Mouse (Mus musculus): ENCODE measurements around the gene Slc13a4.

Gene Slc13a4

DNA sequence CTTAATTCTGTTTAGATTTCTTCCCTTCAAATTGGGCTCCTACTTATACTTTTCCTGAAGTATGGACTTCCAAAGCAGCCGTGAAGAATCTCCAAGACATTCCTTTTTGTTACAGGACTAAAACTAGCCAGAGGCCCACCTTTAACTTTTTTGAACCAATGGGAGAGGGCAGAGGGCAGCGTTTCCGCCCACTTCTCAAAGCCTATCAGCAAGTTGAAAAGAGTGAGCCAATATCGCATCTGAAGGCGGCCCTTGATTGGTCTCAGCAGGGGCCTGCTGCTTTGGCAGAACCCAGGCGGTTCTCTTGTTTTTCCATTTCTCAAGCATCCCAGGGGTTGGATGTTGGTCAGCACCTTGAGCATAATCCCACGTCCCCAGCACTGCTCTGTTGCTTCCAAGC, at the start of gene Slc13a4:
TSS of gene Slc13a4 (minus strand) at position 95 of the 400 bp plus-strand sequence.
- no peak for DNase-seq

DNA sequence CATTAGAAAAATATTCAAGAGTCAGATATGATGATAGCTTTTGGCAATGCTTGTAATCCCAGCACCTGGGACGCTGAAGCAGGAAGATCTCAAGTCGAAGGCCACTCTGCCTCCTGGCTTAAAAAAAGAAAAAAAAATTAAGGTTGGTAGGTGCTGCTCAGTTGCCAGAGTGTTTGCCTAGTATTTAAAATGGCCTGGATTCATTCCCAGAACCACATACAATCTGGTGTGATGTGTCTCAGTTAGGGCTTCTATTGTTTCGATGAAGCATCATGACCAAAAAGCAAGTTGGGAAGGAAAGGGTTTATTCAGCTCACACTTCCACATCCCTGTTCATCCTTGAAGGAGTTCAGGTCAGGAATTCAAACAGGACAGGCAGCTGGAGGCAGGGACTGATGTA, 47.4 kb upstream of the Slc13a4 start:
- no peak for DNase-seq

DNA sequence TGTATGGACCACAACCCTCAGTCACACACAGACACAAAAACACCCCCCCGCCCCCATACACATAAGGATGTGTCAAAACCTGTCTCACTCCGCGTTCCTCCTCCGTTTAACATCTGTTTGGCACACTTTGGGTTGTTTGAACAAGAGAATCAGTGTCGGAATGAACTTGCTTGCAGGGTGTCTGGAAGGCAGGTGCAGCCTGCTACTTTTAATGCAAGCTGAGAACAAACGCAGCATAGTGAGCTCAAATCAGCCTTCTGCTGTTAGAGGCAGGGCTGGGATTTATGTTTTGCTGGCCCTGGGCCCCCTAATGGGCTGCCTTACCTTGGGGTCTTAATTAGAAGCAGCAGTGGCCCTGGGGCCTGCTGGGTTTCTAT, 46.7 kb upstream of the Slc13a4 start:
- DNase-seq: no peak

DNA sequence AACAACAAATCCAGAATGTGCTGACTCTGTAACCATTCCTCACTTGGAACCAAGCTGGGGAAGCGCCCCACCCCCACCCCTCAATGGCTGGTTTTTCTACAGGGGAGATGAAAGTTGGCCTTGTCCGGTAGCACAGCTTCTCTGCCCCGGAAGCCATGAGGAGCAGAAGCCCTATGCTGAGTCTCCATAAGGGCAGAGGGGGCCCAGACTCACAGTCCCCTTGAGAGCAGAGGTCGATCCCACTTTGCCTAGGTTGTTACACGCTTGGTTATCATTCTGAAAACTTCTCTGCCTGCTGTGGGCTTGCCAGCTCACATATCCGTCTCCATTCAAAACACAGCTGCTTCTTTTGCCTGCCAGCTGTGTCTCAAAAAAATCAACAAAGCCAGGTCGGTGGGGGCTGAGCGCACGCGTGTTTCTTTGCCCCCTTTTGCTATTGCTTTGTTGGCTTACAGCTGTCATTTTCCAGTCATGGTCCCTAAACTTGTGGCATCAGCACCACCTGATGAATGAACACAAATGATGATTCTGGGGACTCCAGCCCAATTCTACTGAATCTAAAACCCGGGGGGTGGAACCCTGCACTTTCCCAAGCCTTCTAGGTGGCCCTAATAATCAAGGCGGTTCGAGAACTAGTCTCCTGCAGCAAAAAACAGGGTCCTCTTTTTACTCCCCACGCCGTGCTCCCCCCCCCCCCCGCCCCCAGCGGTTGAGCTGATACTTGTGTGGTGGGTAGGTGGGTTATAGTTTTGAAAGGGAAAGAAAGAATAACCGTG, 46.1 kb upstream of the Slc13a4 start:
- DNase-seq: no peak

DNA sequence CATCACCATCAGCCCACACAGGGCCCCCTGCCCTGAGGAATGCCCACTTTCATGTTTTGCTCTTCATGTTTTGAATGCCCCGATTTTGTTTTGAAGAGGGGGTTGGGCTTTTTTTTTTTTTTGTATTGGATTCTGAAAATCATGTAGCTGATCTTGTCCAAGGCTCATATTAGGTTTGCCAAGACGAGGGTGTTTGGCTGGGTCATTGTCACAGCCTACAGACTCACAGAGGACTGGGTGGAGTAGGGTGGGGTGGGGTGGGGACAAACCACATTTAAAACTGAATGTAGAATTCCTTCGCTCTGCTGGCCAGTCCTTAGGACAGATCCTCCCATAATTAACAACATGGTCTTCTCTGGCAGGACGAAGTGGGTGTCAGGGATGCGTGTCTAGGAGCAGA, 45.5 kb upstream of the Slc13a4 start:
- no peak for DNase-seq

DNA sequence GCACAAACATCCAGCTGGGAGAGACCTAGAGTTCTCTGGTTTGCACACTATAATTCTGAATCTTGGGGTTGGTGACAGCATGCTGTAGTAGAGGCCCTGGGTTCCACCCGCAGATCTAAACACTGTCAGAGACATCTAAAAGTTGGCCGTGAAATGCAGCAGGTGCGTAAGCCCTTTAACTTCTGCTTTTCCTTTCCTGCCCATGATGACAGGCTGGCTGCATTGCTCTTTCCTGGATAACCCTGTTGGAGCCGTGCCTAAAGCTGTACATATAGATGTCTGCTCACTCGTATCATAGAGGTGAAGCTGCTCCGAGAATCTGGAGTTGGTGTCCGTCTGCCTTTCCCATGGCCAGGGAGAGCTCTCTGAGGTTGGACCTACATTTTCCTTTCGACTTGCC, 44.9 kb upstream of the Slc13a4 start:
- no peak for DNase-seq

DNA sequence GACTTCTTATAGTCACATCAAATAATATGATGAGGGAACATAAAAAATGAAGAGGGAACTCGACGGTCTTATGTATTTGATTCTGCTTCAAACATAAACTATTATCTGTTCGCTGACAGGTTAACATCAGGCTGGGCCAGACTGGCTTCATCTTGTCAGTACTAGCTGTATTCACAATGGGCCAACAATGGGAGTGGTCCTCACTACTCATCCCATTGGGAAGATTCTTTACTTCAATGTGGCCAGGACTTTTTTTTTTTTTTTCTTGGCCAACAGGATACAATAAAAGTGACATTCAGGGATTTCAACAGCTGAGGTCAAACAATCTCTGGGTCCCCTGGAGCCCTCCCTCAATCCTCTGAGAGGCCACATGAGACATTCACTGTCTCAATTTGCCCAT, 43.9 kb upstream of the Slc13a4 start:
- no peak for DNase-seq

DNA sequence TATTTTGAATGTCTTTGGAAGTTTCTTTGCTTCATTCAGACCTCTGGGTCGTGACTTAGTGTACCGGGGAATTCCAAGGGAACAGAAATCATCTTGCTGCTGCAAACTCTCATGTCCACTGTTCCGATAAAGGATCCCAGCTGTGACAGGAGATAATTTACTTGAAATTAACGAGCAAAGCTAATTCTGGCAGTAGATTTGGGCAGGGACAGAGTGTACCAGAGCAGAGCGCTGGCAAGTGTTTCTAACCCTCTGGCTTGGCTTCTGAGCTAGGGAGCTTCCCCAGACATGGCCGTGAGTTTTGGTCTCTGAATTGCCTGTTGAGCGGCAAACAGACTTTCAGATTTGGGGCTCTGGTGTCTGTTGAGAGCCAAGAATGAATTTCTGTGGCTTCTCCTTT, 41.9 kb upstream of the Slc13a4 start:
- DNase-seq: no peak

DNA sequence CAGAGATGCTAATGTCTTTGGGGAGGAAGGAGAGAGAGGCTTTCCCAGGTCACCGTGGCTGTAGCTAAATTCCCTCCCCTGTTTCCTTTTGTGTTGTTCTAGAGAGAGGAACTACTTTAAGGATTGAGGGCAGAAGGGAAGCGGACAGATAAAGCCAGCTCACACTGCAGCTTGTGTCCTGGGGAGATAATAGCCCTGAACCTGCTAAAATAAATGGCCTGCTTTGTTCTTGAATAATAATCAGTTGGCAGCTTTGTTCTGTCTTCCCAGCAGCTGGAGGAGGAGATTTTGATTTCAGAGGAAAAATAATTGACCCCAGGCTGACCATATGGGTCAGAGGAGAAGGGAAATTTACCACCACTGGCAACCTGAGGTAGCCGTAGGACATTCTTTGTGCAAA, 30.7 kb upstream of the Slc13a4 start:
- no peak for DNase-seq

DNA sequence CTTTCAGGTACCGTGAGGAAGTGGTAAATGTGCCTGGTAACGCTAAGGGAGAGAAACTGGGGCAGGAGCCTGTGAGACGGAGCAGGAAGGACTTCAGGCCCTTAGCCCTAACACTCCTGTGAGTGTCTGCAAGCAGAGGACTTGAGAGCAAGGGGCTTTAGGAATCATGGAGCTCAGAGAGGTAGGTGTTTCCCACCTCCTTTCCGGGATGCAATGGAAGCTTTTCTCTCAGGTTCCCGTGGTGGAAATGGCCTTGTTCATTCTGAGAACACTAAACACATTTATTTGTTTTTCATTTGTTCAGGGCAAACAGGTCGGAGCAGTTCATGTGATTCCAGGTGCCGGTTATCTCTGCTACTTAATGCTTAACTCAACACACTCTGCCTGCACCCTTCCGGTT, 29.9 kb upstream of the Slc13a4 start:
- no peak for DNase-seq

DNA sequence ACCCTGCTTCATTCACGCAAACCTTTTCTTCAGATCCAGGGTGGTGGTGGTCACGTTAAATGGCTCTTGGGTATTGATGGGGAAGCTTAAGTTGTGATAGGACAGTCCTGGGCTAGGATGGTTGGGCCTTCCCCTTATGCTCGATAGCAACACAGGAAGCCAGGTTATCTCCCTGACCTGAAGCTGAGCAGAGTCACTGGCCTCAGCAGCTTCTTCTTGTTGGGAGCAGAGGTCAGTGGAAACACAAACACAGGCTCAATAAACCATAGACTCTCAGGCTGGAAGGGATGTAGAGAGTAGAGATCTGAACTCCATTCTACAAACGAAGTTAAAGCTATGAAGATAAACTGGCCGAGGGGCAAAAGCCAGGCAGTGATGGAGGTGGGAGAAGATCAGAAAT, 27.5 kb upstream of the Slc13a4 start:
- no peak for DNase-seq

DNA sequence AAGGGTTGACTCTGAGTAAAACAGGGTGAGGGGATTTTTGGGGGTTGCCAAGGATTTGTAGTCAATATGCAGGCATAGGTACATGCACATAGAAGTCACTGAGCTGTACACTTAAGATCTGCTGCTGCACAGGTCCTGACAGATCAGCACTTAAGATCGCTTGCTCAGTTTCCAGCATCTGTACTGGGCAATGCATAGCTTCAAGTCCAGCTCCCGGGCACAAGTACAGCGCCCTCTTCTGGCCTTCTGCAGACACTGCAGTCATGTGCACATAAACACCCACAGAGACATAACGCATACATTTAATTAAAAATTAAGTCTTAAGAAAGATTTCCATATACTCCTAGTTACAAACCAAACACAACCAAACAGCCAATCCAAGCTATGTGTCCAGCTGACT, 26.3 kb upstream of the Slc13a4 start:
- no peak for DNase-seq

DNA sequence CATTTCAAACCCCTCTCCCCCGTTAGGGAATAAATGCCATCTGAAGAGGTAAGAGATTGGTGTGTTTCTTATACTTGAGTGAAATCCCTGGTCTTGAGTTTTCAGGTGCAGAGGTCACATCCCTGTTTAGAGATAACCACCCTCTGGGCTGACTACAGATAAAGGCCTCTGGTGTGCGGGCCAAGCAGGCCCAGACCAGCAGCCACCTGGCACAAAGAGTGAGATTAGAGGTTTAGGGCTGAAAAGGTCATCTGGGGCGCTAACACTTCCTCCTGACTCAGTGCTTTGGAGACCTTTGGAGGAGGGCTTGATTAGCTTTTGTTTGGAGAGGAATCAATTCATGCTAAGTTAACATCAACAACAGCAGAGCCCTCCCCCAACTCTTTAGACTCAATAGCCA, 25.7 kb upstream of the Slc13a4 start:
- no peak for DNase-seq

DNA sequence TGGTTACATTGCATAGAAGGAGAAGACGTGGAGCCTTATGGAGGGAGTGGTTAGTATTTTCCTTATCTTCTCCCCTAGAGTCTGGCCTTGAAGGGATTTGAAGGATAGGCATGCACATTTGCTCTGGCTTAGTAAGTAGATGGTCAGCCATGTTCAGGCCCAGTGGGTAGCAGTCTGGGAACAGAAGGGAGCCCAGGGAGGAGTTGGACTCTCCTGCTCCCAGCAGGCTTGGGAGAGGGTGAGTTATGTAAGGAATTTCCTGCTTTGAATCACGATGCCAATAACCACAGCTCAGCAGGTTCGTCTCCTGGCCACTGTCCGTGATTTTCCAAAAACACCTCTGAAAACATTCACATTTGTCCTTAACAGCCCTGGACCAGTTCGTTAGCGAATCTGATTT, 22.9 kb upstream of the Slc13a4 start:
- no peak for DNase-seq

DNA sequence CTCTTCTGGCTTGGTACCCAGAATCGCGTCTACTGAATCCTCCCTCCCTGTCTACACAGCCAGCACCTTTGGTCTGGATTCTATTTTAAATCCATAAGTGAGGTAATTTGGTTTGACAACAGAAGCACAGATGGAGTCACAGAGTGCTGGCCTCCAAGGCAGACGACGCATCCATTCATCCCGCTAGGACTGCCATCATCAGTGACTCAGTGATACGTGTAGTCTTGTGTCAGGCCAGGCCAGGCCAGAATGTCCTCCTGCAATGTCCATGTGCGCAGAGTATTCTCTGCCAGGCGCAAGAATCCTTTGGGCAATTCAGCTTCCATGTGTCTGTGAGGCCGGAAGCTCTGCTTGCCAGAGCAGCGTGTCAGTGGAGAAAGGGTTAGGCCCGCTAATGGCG, 22.0 kb upstream of the Slc13a4 start:
- peak; percentile 13 for DNase-seq

DNA sequence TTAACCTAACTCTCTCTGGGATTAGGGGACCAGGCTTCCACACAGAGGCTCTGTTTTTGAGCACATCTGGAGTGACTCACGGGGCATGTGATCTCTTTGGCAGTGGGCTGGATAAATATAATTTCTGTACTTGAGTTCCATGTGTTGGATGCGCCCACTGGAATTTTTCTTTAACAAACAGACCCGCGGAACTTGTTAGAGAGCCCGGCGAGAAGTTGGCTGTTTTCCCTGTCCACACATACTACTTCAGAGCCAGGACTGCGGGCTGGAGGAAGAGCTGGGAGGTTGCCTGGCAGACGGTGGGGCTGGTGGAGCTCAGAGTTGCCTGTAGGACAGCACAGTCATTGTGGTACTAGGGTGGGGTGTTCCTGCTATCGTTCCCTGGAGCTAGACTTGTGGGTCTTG, 18.2 kb upstream of the Slc13a4 start, which contains the start of gene Fam180a:
TSS of gene Fam180a (minus strand) at position 31 of the 405 bp plus-strand sequence.
- DNase-seq: no peak

DNA sequence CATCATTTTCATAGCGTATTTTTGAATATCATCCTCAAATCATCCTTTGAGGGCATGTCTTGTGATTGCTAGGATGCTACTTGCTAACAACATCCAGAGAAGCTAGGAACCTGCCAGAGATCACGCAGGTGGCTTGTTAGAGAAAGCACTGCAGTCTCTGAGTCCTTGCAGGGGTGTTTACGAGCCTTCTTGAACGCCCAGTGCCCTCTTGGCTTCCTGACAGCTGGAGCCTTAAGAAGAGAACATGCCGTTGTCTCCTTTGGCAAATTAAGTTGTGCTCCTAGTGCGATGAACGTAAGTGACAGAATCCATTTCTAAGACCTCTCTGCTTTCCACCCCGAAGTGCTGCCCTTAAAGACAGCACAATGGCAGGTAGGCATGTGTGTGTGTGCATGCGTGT, 16.4 kb upstream of the Slc13a4 start:
- no peak for DNase-seq

DNA sequence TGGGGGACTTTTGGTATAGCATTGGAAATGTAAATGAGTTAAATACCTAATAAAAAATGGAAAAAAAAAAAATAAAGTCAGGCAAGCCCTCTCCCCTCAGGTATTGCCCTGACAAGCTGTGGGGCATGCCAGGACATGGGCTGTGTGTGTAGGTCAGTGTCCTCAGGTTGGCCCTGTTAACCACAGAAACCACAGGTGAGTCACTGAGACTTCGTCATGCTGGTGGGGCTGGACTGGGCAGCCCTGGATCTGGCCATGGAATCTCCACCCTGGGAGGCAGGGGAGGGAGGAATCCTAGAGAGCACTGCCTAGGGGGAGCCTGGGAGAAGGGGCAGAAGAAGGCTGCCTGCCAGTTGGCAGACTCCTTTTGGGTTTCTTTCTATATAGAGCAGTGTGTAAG, 15.1 kb upstream of the Slc13a4 start:
- no peak for DNase-seq

DNA sequence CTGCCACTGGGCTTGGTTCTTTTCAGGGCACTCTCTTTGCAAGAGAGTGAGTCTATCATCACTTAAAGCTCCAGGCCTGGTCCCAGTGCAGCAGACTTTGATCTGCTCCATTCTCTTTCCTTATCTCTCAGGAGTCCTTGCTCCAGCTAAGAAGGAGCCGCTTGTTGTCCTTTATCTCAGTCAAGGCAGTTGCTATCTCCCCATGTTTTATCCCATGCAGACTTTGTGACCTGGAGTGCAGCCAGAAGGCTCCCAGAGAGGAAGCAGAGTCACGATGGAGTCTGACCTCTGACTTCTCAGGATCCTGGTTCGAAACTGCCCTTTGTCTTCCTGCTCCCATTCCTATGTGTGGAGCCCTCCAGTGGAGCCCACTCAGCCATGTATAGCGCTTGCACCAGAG, 13.2 kb upstream of the Slc13a4 start:
- no peak for DNase-seq

DNA sequence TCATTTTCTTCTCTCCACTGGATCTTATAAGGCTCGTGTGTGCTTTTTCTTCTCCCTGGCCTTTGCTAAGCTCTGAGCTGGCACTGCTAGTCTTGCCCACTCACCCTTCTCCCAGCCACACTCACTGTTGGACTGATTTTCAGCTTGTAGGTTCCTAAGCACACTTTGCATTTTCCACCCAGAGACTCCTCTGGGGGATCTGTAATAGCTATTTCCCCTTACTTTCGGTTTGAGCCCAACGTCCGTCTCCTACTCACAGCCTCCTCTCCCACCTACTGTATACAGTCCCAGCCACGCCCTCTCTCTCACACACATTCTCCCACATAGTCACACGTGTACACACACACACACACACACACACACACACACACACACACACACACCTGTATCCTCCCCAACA, 11.9 kb upstream of the Slc13a4 start:
- DNase-seq: no peak

DNA sequence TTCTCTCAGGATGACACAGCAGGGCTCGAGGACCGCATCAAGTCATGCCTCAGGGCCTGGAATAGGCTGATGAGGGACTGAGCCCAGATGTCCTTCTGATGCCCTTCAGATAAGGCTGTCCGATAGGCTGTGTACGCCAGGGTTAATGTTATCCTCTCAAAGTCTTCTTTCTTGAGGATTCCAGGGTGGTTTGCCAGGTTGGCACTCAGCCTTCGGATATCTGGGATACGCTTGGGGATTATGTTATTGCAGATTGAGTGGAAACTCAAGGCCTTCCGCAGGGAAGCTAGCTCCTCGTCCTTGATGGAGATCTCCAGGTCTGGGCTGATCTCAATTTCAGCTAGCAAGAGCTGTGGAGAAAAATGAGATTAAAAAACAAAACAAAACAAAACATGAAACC, 5.6 kb upstream of the Slc13a4 start:
- no peak for DNase-seq

DNA sequence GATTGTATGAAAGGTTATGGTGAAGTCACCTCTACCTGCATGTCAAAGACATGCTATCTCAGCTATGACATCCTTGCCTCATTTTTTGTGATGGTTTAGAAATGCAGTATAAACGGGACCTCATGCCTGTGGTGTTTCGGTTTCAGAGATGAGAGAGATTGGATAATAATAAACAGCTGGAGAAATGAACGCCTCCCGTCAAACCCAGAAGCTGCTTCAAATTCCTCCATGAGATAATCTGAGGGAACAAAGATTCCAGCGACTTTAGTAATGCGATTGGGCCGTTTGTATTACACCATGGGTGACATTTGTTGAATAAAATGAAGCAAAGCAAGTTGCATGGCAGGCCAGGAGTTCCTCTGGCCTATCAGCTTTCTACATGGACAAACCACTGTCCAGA, 1.5 kb upstream of the Slc13a4 start:
- no peak for DNase-seq

DNA sequence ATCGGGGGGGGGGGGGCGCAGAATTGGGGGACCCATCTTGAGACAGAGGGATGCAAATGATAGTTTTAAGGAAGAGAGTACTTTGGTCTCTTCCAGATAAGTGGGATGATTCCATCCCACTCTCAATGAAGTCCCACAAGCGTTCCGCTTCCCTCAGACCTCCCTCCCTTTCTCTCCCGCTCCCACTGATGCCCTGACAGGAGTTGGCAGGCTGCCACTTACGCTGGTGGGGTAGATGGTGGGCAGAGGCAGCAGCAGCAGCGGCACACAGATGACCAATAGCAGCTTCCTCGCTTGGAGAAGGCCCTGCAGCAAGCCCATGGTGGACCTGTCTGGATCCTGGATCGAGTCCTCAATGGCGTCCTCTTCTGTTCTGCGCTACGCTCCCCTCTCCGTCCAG, 795 bp downstream of the Slc13a4 start:
- no peak for DNase-seq

DNA sequence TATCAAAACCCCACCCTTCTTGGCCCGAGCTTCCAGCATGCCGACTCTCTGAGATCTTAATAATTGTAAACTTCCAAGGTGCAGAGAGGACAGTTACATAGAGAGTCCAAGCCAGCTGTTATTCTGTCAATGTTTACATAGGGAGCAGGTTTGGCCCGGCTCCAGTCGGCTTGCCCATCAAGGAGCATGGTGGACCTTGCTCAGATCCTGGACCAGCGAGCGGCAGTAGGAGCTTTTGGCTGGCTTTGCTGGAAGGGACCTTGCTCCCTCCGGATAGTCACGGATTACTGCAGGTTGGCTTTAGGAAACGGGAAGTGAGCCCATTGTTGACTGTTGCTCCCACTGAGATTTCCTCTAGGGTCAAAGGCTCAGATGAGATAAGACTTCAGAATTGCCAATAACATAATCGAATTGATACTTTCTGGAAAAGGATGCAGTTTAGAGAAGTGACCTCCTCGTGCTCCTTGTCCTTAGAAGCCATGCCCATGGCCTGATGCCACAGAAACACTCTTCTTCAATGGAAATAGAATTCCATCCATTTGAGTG, 4.5 kb downstream of the Slc13a4 start:
- no peak for DNase-seq

DNA sequence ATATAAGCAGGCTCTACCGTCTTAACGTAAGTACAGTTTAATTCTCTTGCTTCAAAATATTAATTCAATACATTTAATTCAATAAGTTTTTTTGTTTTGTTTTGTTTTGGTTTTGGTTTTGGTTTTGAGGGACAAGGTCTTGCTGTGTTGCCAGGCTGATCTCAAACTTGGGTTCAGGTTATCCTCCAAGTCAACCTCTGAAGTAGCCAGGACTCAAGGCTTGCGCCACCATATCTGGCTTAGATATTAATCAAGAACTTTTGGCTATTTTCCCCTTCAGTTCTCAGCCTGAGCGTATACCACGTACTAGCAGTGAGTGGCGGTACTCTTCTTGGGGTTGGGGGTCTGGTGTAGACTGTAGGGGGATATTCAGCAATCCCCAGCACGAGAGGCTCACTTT, 5.3 kb downstream of the Slc13a4 start:
- DNase-seq: no peak

Measured in cerebellum, adult 8-10 months (tissue).